ENCODE assay signal across 12 mouse cellular contexts in genomic region chr10:49780430-49780829, GRCm38 (mm10). TPM values are rescaled to one million over a fixed set of nuclear protein-coding genes. Genes with fewer than 3 reads are reported as not detected.
DNase-seq lines count a peak whose midpoint lies in the region; ATAC-seq and TF ChIP-seq lines count a peak whose summit lies in the region.
"Had no signal": no experiment of that assay in that cellular context is flagged by ENCODE, and none has a peak within 500 bp of the region (broad histone marks: within the 10 kb centered on the region; RNA-seq: fewer than 3 reads in every experiment).

No protein-coding gene starts in this region.

- TF ChIP-seq POLR2A in myocyte (IDR thresholded peaks at IDR 0.05; ENCODE audit: insufficient read length, low read depth): no peak

- H3K9me3 ChIP-seq in midbrain, embryonic 12.5 days: no peaks in the 10 kb centered on the region
- no peaks in the 10 kb centered on the region for H3K9me3 ChIP-seq in midbrain, embryonic 10.5 days (replicated peaks)
- no peaks in the 10 kb centered on the region for H3K9me3 ChIP-seq in hindbrain, postnatal 0 days (ENCODE audit: low read length)
- H3K9me3 ChIP-seq: limb, embryonic 15.5 days had no signal

- intact Hi-C loops in heart, postnatal 14 days (cut with DNase I): no loop called here

- no peaks in the 10 kb centered on the region for H3K27me3 ChIP-seq in midbrain, embryonic 12.5 days
- H3K27me3 ChIP-seq in midbrain, embryonic 10.5 days (ENCODE audit: low read depth, poor library complexity, severe bottlenecking): no peaks in the 10 kb centered on the region
- no peaks in the 10 kb centered on the region for H3K27me3 ChIP-seq in hindbrain, postnatal 0 days (ENCODE audit: insufficient read depth, low read length)
- H3K27me3 ChIP-seq in myocyte (ENCODE audit: control insufficient read depth, insufficient read depth, insufficient read length): no peaks in the 10 kb centered on the region

- no peak overlapping the region for H3ac ChIP-seq in myocyte (ENCODE audit: control insufficient read depth, insufficient read length)

- no peak overlapping the region for H3K4me3 ChIP-seq in midbrain, embryonic 12.5 days
- no peak overlapping the region for H3K4me3 ChIP-seq in midbrain, embryonic 10.5 days
- peak overlapping the region; percentile 3; the same call in 1 of the 2 replicates for H3K4me3 ChIP-seq in hindbrain, postnatal 0 days (ENCODE audit: low read length)
- H3K4me3 ChIP-seq in myocyte: no peak overlapping the region
- H3K4me3 ChIP-seq: limb, embryonic 15.5 days had no signal

- H3K4me1 ChIP-seq in midbrain, embryonic 12.5 days: peaks cover 32% of the 10 kb centered on the region
- H3K4me1 ChIP-seq in midbrain, embryonic 10.5 days: peaks cover 36% of the 10 kb centered on the region
- peaks cover 7% of the 10 kb centered on the region; the same call in 1 of the 2 replicates for H3K4me1 ChIP-seq in hindbrain, postnatal 0 days (ENCODE audit: insufficient read depth, low read length)

- WGBS in midbrain, embryonic 12.5 days: 65% methylated on average over 2 of the region's 2 CpGs
- 88% methylated on average over 2 of the region's 2 CpGs for WGBS in midbrain, embryonic 10.5 days
- 67% methylated on average over 2 of the region's 2 CpGs for WGBS in hindbrain, postnatal 0 days

- 0 out of 2 replicates have a peak overlapping the region, but pooled peaks have one; percentile 17 for H3K4me2 ChIP-seq in midbrain, embryonic 12.5 days (replicated peaks)
- peak overlapping the region; percentile 78 for H3K4me2 ChIP-seq in hindbrain, postnatal 0 days (ENCODE audit: low read depth, low read length)
- H3K4me2 ChIP-seq in myocyte (ENCODE audit: low read depth): no peak overlapping the region
- H3K4me2 ChIP-seq: limb, embryonic 15.5 days had no signal

- no peak for ATAC-seq in midbrain, embryonic 12.5 days (ENCODE audit: low FRiP score, low read depth)
- ATAC-seq in hindbrain, postnatal 0 days: no peak

- H3K27ac ChIP-seq in midbrain, embryonic 12.5 days (replicated peaks): no peak overlapping the region
- H3K27ac ChIP-seq in midbrain, embryonic 10.5 days (replicated peaks): no peak overlapping the region
- no peak overlapping the region for H3K27ac ChIP-seq in hindbrain, postnatal 0 days
- H3K27ac ChIP-seq: limb, embryonic 15.5 days had no signal

- no peak for TF ChIP-seq CTCF in hindbrain, postnatal 0 days (IDR thresholded peaks at IDR 0.05; ENCODE audit: low read depth)

- H3K9ac ChIP-seq in midbrain, embryonic 12.5 days (replicated peaks): no peak overlapping the region
- H3K9ac ChIP-seq in hindbrain, postnatal 0 days (replicated peaks; ENCODE audit: low read length): no peak overlapping the region
- H3K9ac ChIP-seq: limb, embryonic 15.5 days had no signal

- H3K79me2 ChIP-seq in myocyte (ENCODE audit: control insufficient read depth, insufficient read depth): no peaks in the 10 kb centered on the region

- no peak for DNase-seq in midbrain, embryonic 10.5 days (ENCODE audit: low spot score)
- peak; percentile 67 for DNase-seq in cerebellum, adult 9-11 months
- peak; percentile 27 for DNase-seq in hindbrain, postnatal 0 days (ENCODE audit: low spot score)
- no peak for DNase-seq in thymus, postnatal 4 days
- no peak for DNase-seq in adipocyte (ENCODE audit: low spot score)
- no peak for DNase-seq in heart, postnatal 14 days
- DNase-seq: kidney, postnatal 36 days; lung, postnatal 10 days had no signal

- no peaks in the 10 kb centered on the region for H3K36me3 ChIP-seq in midbrain, embryonic 12.5 days
- no peaks in the 10 kb centered on the region for H3K36me3 ChIP-seq in midbrain, embryonic 10.5 days
- H3K36me3 ChIP-seq in hindbrain, postnatal 0 days (ENCODE audit: insufficient read depth, low read length): no peaks in the 10 kb centered on the region
- no peaks in the 10 kb centered on the region for H3K36me3 ChIP-seq in myocyte (ENCODE audit: control insufficient read depth, insufficient read depth)
- H3K36me3 ChIP-seq: limb, embryonic 15.5 days had no signal

TF ChIP-seq in myocyte, 11 proteins besides CTCF, POLR2A, EP300 and RAD21:
- TF ChIP-seq POLR2AphosphoS2 (IDR thresholded peaks at IDR 0.05; ENCODE audit: insufficient read length, low read depth) (no peak), MYOG (IDR thresholded peaks at IDR 0.05; ENCODE audit: control insufficient read depth in 1 of 3, insufficient read depth in 1 of 3, insufficient read length in 2 of 3, low read depth in 2 of 3) (peak; percentile 11 to 73 (median 13)), MYOD1 (IDR thresholded peaks at IDR 0.05; ENCODE audit: control insufficient read depth in 1 of 3, insufficient read length in 2 of 3, low read depth in 2 of 3) (peak in 2 of 3 experiments; percentile 32 to 61)

RNA-seq across cellular contexts. Expression of gene Grik2, which starts 8.1 kb away (rescaled TPM):
- 20.2 and 23.9 TPM in 2 replicates for polyA plus RNA-seq in midbrain, embryonic 12.5 days (2016; fragmentation: Nextera tagmentation; extraction: Ambion mirVana)
- 6.4 and 9.9 TPM in 2 replicates for polyA plus RNA-seq in midbrain, embryonic 10.5 days (2016; fragmentation: Nextera tagmentation; extraction: Ambion mirVana)
- 88.9 and 120 TPM in 2 replicates for total RNA-seq in hindbrain, postnatal 0 days (2014; rRNA removed)
- 24.9 and 25.5 TPM in 2 replicates for polyA plus RNA-seq in hindbrain, postnatal 0 days (2015; fragmentation: Nextera tagmentation; extraction: Ambion mirVana)
- polyA plus RNA-seq in myocyte (2012; fragmentation: generic; extraction: Trizol): 0.19 TPM
- under 1 TPM; 0.27 to 0.38 TPM for total RNA-seq in heart, postnatal 14 days (2021)
- total RNA-seq: hematopoietic stem cell, adult 5-6 weeks had no signal

Comparison
In these comparisons a context has a peak if more than half of its experiments do, and no peak if none do; other contexts are left out.
1. DNase-seq: peak in cerebellum, adult 9-11 months (single experiment) and hindbrain, postnatal 0 days (single experiment); none in midbrain, embryonic 10.5 days (single experiment), thymus, postnatal 4 days (single experiment), adipocyte (single experiment) and heart, postnatal 14 days (0 of 2).